Mouse (Mus musculus) hindbrain, embryonic 12.5 days (tissue): Measurements from ENCODE around the gene Gpatch8. TPM values are rescaled to one million over a fixed set of nuclear protein-coding genes. Genes with fewer than 3 reads are reported as not detected.
"Not testable (repeated sequence)": the region's sequence is repeated elsewhere in the genome, so short reads cannot be mapped to it uniquely, and the experiment has no call there.

Source experiments
- ATAC-seq: fragments of 200-750 bp; cut with Nextera tagmentation; 2 replicates; pipeline ENCODE4 v1.8.0; 2017; ENCODE audit warnings: moderate TSS enrichment; ENCODE audit not compliant: low FRiP score
- H3K27ac ChIP-seq: fragments of 300-500 bp; sonication (generic); 2 replicates; pipeline ENCODE4 v1.5.1; 2016; ENCODE audit warnings: mild to moderate bottlenecking
- H3K27me3 ChIP-seq: fragments of 300-500 bp; sonication (generic); 2 replicates; pipeline ENCODE4 v1.6.1; 2016; ENCODE audit warnings: mild to moderate bottlenecking
- H3K36me3 ChIP-seq: fragments of 300-500 bp; sonication (generic); 2 replicates; pipeline ENCODE4 v1.6.1; 2016; ENCODE audit warnings: mild to moderate bottlenecking
- H3K4me1 ChIP-seq: fragments of 300-500 bp; sonication (generic); 2 replicates; pipeline ENCODE4 v1.6.1; 2016
- H3K4me2 ChIP-seq: fragments of 300-500 bp; sonication (generic); replicated peaks from 2 replicates; pipeline ENCODE4 v1.6.1; 2016; ENCODE audit warnings: mild to moderate bottlenecking
- H3K4me3 ChIP-seq: fragments of 300-500 bp; sonication (generic); 2 replicates; pipeline ENCODE4 v1.5.1; 2016; ENCODE audit warnings: mild to moderate bottlenecking
- H3K9ac ChIP-seq: fragments of 300-500 bp; sonication (generic); 2 replicates; pipeline ENCODE4 v1.6.1; 2016; ENCODE audit warnings: mild to moderate bottlenecking, moderate library complexity
- H3K9me3 ChIP-seq: fragments of 300-500 bp; sonication (generic); replicated peaks from 2 replicates; pipeline ENCODE4 v1.6.1; 2016; ENCODE audit warnings: mild to moderate bottlenecking
- WGBS: fragments of 180-500 bp; shearing (Covaris S2); methylation state at CpG from one replicate; pipeline ENCODE4 v1.1.7; 2016; 5-methylcytosine and 5-hydroxymethylcytosine counted together
- polyA plus RNA-seq: library from polyadenylated mRNA; unstranded; fragments of >200 nt; fragmentation: Nextera tagmentation; extraction: Ambion mirVana; gene quantifications from 2 replicates; pipeline ENCODE4 v1.2.1, GENCODE M21; 2016

Gpatch8 gene
- polyA plus RNA-seq, 1 experiment from 2014 or later: 74.6 TPM

- 90% methylated on average over 6 of the region's 6 CpGs for WGBS
- no peak overlapping the region for H3K9ac ChIP-seq
- no peaks in the 10 kb centered on the region for H3K9me3 ChIP-seq
- H3K36me3 ChIP-seq: no peaks in the 10 kb centered on the region
- H3K27ac ChIP-seq: no peak overlapping the region
- no peak overlapping the region for H3K4me3 ChIP-seq
- ATAC-seq: no peak
- no peaks in the 10 kb centered on the region for H3K27me3 ChIP-seq
- no peaks in the 10 kb centered on the region for H3K4me1 ChIP-seq
- no peak overlapping the region for H3K4me2 ChIP-seq
Observed at GRCm38 (mm10) chr11:102567157-102567556, 11.0 kb upstream of the Gpatch8 start.

GRCm38 (mm10) chr11:102566290-102566689 lies 10.1 kb upstream of the Gpatch8 start:
- no peaks in the 10 kb centered on the region for H3K9me3 ChIP-seq
- no peak overlapping the region for H3K4me3 ChIP-seq
- no peak overlapping the region for H3K9ac ChIP-seq
- no peaks in the 10 kb centered on the region for H3K27me3 ChIP-seq
- H3K4me2 ChIP-seq: no peak overlapping the region
- H3K4me1 ChIP-seq: no peaks in the 10 kb centered on the region
- 92% methylated on average over 1 of the region's 1 CpGs for WGBS
- H3K36me3 ChIP-seq: no peaks in the 10 kb centered on the region
- ATAC-seq: no peak
- H3K27ac ChIP-seq: no peak overlapping the region

GRCm38 (mm10) chr11:102565741-102566140 lies 9.5 kb upstream of the Gpatch8 start:
- Histone ChIP-seq H3K4me2 (no peak overlapping the region), H3K27ac (no peak overlapping the region), H3K4me1 (no peaks in the 10 kb centered on the region), H3K27me3 (no peaks in the 10 kb centered on the region), H3K9ac (no peak overlapping the region), H3K36me3 (no peaks in the 10 kb centered on the region), H3K4me3 (no peak overlapping the region), H3K9me3 (no peaks in the 10 kb centered on the region)
- no peak for ATAC-seq

GRCm38 (mm10) chr11:102564952-102565671 lies 8.9 kb upstream of the Gpatch8 start:
- not testable (repeated sequence) for H3K9me3 ChIP-seq, H3K4me2 ChIP-seq, ATAC-seq, H3K27me3 ChIP-seq, H3K4me1 ChIP-seq, H3K4me3 ChIP-seq, H3K27ac ChIP-seq, H3K9ac ChIP-seq, H3K36me3 ChIP-seq
- WGBS: 85% methylated on average over 14 of the region's 14 CpGs

- ATAC-seq: no peak
- Histone ChIP-seq H3K27ac (no peak overlapping the region), H3K9me3 (no peaks in the 10 kb centered on the region), H3K27me3 (no peaks in the 10 kb centered on the region), H3K4me2 (no peak overlapping the region), H3K9ac (no peak overlapping the region), H3K4me3 (no peak overlapping the region), H3K36me3 (no peaks in the 10 kb centered on the region), H3K4me1 (peaks cover 12% of the 10 kb centered on the region)
- WGBS: 100% methylated on average over 3 of the region's 5 CpGs
Observed at GRCm38 (mm10) chr11:102558704-102559103, 2.5 kb upstream of the Gpatch8 start.

GRCm38 (mm10) chr11:102557386-102557785 lies 1.2 kb upstream of the Gpatch8 start:
- H3K4me1 ChIP-seq: peaks cover 14% of the 10 kb centered on the region
- no peak overlapping the region for H3K27ac ChIP-seq
- no peak for ATAC-seq
- no peak overlapping the region for H3K9ac ChIP-seq
- no peaks in the 10 kb centered on the region for H3K36me3 ChIP-seq
- WGBS: 93% methylated on average over 1 of the region's 1 CpGs
- H3K4me3 ChIP-seq: no peak overlapping the region
- no peak overlapping the region for H3K4me2 ChIP-seq
- H3K27me3 ChIP-seq: no peaks in the 10 kb centered on the region
- no peaks in the 10 kb centered on the region for H3K9me3 ChIP-seq

- Histone ChIP-seq H3K36me3 (no peaks in the 10 kb centered on the region), H3K4me3 (peak overlapping the region; percentile 73), H3K4me2 (peak overlapping the region; percentile 63), H3K9me3 (no peaks in the 10 kb centered on the region), H3K9ac (no peak overlapping the region), H3K27ac (peak overlapping the region; percentile 95), H3K4me1 (peaks cover 19% of the 10 kb centered on the region), H3K27me3 (no peaks in the 10 kb centered on the region)
- ATAC-seq: 0 out of 2 replicates have a peak, but pooled peaks have one; percentile 12
- WGBS: 19% methylated on average over 3 of the region's 3 CpGs
Observed at GRCm38 (mm10) chr11:102556716-102557074, 503 bp upstream of the Gpatch8 start.

GRCm38 (mm10) chr11:102555400-102556030 lies 677 bp downstream of the Gpatch8 start:
- Histone ChIP-seq H3K27me3 (no peaks in the 10 kb centered on the region), H3K27ac (peak overlapping the region; percentile 95), H3K4me3 (peak overlapping the region; percentile 73), H3K9ac (peak overlapping the region; percentile 91), H3K4me1 (peaks cover 21% of the 10 kb centered on the region), H3K36me3 (no peaks in the 10 kb centered on the region), H3K4me2 (peak overlapping the region; percentile 63), H3K9me3 (no peaks in the 10 kb centered on the region)
- ATAC-seq: peak; percentile 65
- WGBS: under 1% methylated on average over 39 of the region's 39 CpGs

- Histone ChIP-seq H3K36me3 (no peaks in the 10 kb centered on the region), H3K9me3 (no peaks in the 10 kb centered on the region), H3K4me2 (no peak overlapping the region), H3K27me3 (no peaks in the 10 kb centered on the region), H3K9ac (no peak overlapping the region), H3K4me1 (peaks cover 21% of the 10 kb centered on the region), H3K27ac (peak overlapping the region; percentile 12; the same call in 1 of the 2 replicates), H3K4me3 (no peak overlapping the region)
- ATAC-seq: no peak
- WGBS: 93% methylated on average over 3 of the region's 3 CpGs
Observed at GRCm38 (mm10) chr11:102552051-102552450, 4.1 kb downstream of the Gpatch8 start.

- Histone ChIP-seq H3K27me3 (no peaks in the 10 kb centered on the region), H3K4me3 (no peak overlapping the region), H3K9ac (no peak overlapping the region), H3K4me1 (peaks cover 21% of the 10 kb centered on the region), H3K36me3 (no peaks in the 10 kb centered on the region), H3K9me3 (no peaks in the 10 kb centered on the region), H3K27ac (no peak overlapping the region), H3K4me2 (no peak overlapping the region)
- ATAC-seq: no peak
Observed at GRCm38 (mm10) chr11:102551176-102551575, 5.0 kb downstream of the Gpatch8 start.

GRCm38 (mm10) chr11:102541471-102541870 lies 14.7 kb downstream of the Gpatch8 start:
- H3K9ac ChIP-seq: no peak overlapping the region
- H3K9me3 ChIP-seq: no peaks in the 10 kb centered on the region
- 94% methylated on average over 5 of the region's 5 CpGs for WGBS
- H3K27me3 ChIP-seq: no peaks in the 10 kb centered on the region
- no peaks in the 10 kb centered on the region for H3K36me3 ChIP-seq
- H3K4me2 ChIP-seq: no peak overlapping the region
- no peak overlapping the region for H3K4me3 ChIP-seq
- no peak for ATAC-seq
- peaks cover 2% of the 10 kb centered on the region for H3K4me1 ChIP-seq
- H3K27ac ChIP-seq: no peak overlapping the region

GRCm38 (mm10) chr11:102540286-102540685 lies 15.9 kb downstream of the Gpatch8 start:
- H3K27ac ChIP-seq, H3K36me3 ChIP-seq, ATAC-seq, H3K4me1 ChIP-seq, H3K27me3 ChIP-seq, H3K9ac ChIP-seq, H3K4me3 ChIP-seq, H3K4me2 ChIP-seq, H3K9me3 ChIP-seq: not testable (repeated sequence)

GRCm38 (mm10) chr11:102539690-102540089 lies 16.5 kb downstream of the Gpatch8 start:
- Histone ChIP-seq H3K27me3 (no peaks in the 10 kb centered on the region), H3K36me3 (peaks cover 3% of the 10 kb centered on the region; the same call in 1 of the 2 replicates), H3K9ac (no peak overlapping the region), H3K9me3 (no peaks in the 10 kb centered on the region), H3K27ac (no peak overlapping the region), H3K4me1 (no peaks in the 10 kb centered on the region; the same call in 1 of the 2 replicates), H3K4me2 (no peak overlapping the region), H3K4me3 (no peak overlapping the region)
- ATAC-seq: no peak
- WGBS: 48% methylated on average over 1 of the region's 1 CpGs
